24 mouse cellular contexts compared by ENCODE assay signal in the genomic region with DNA sequence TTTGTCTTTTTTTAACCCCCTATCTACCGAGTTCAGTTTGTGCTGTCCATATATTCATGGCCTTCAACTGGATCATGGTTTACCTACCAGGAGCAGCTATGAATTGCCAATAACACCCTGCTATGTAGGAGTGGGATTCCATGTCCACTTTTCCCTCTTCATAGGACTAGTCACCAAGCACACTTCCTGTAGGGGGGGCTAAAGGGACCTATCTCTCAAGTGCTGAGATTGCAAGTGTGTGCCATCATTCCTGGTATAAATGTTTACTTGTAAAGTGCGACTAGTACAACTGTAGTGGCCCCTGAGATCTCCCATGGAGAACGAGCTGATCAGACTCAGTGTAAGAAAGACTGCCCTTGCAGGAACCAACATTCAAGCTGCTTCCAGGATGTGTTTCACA. TPM values are rescaled to one million over a fixed set of nuclear protein-coding genes. Genes with fewer than 3 reads are reported as not detected.
DNase-seq lines count a peak whose midpoint lies in the region; ATAC-seq and TF ChIP-seq lines count a peak whose summit lies in the region.
"Had no signal": no experiment of that assay in that cellular context is flagged by ENCODE, and none has a peak within 500 bp of the region (broad histone marks: within the 10 kb centered on the region; RNA-seq: fewer than 3 reads in every experiment).

No protein-coding gene starts in this region.

- 61% methylated on average over 3 of the region's 3 CpGs for WGBS in lung, postnatal 0 days
- 87% methylated on average over 3 of the region's 3 CpGs for WGBS in kidney, adult 2 months

- no peaks in the 10 kb centered on the region for H3K9me3 ChIP-seq in lung, postnatal 0 days (ENCODE audit: low read length)
- no peaks in the 10 kb centered on the region for H3K9me3 ChIP-seq in MEL (replicated peaks; ENCODE audit: insufficient read depth, low read length)
- H3K9me3 ChIP-seq: embryonic facial prominence, embryonic 13.5 days; heart, embryonic 10.5 days; midbrain, embryonic 10.5 days; neural tube, embryonic 15.5 days had no signal

- TF ChIP-seq EP300 in lung, postnatal 0 days (IDR thresholded peaks at IDR 0.05), result no peak
- no peak for TF ChIP-seq EP300 in MEL (IDR thresholded peaks at IDR 0.05; ENCODE audit: low read depth in 1 of 2, low read length in 2 of 2)

- no peak for ATAC-seq in CD4-positive, CD25-positive, alpha-beta regulatory T cell, adult 4 months
- ATAC-seq in lung, postnatal 0 days, result no peak
- ATAC-seq: hindbrain, postnatal 0 days; Patski had no signal

- no peak overlapping the region for H3K27ac ChIP-seq in lung, postnatal 0 days (ENCODE audit: low read length)
- no peak overlapping the region for H3K27ac ChIP-seq in MEL (ENCODE audit: control insufficient read depth, low read depth, low read length)
- H3K27ac ChIP-seq in kidney, adult 2 months (ENCODE audit: insufficient read depth, low read depth, low read length), result no peak overlapping the region
- H3K27ac ChIP-seq: embryonic facial prominence, embryonic 13.5 days; heart, embryonic 10.5 days; hindbrain, postnatal 0 days; midbrain, embryonic 10.5 days; neural tube, embryonic 15.5 days; stomach, postnatal 0 days had no signal

- H3K79me2 ChIP-seq in MEL (ENCODE audit: control insufficient read depth, insufficient read depth, low read length, poor library complexity), result peaks cover 67% of the 10 kb centered on the region

- H3K4me1 ChIP-seq in lung, postnatal 0 days (ENCODE audit: insufficient read depth, low read depth, low read length), result 0 out of 2 replicates have a peak, but pooled peaks cover 2% of the 10 kb centered on the region
- H3K4me1 ChIP-seq in MEL (ENCODE audit: control insufficient read depth in 1 of 2, insufficient read depth in 2 of 2, low read length in 2 of 2), result peaks cover 37 to 44% of the 10 kb centered on the region in 2 experiments
- 0 out of 2 replicates have a peak, but pooled peaks cover 2% of the 10 kb centered on the region for H3K4me1 ChIP-seq in kidney, adult 2 months (ENCODE audit: control insufficient read depth, insufficient read depth, low read length)

- H3K4me3 ChIP-seq in lung, postnatal 0 days (ENCODE audit: low read depth, low read length), result no peak overlapping the region
- no peak overlapping the region for H3K4me3 ChIP-seq in MEL (ENCODE audit: control insufficient read depth in 1 of 2, insufficient read depth in 1 of 2, low read depth in 2 of 2, low read length in 2 of 2)
- H3K4me3 ChIP-seq in kidney, adult 2 months (ENCODE audit: insufficient read depth, low read depth, low read length), result no peak overlapping the region
- H3K4me3 ChIP-seq: embryonic facial prominence, embryonic 13.5 days; heart, embryonic 10.5 days; midbrain, embryonic 10.5 days; neural tube, embryonic 15.5 days had no signal

- no peak overlapping the region for H3K4me2 ChIP-seq in lung, postnatal 0 days (replicated peaks; ENCODE audit: low read depth, low read length)
- H3K4me2 ChIP-seq: embryonic facial prominence, embryonic 13.5 days; liver, embryonic 11.5 days; neural tube, embryonic 15.5 days had no signal

- peak; percentile 15; the same call in 1 of the 2 replicates for TF ChIP-seq CTCF in lung, postnatal 0 days (IDR thresholded peaks at IDR 0.05)
- TF ChIP-seq CTCF in MEL (IDR thresholded peaks at IDR 0.05 in 2 of 3, conservative IDR thresholded peaks at IDR 0.05 in 1 of 3; ENCODE audit: control insufficient read depth in 1 of 3, insufficient read depth in 1 of 3, low read depth in 2 of 3, low read length in 3 of 3, poor library complexity in 1 of 3, severe bottlenecking in 1 of 3), result peak in 2 of 3 experiments; percentile 26 to 34; a peak in 4 of 6 replicates
- TF ChIP-seq CTCF in kidney, adult 2 months (conservative IDR thresholded peaks at IDR 0.05; ENCODE audit: insufficient read depth, insufficient read length, low read depth, low read length), result no peak

- peak; percentile 78 for DNase-seq in CD4-positive, CD25-positive, alpha-beta regulatory T cell, adult 2 months (ENCODE audit: low read depth, low spot score)
- DNase-seq in lung, postnatal 0 days (ENCODE audit: low spot score), result no peak
- no peak for DNase-seq in lung, adult 18-20 months
- peak; percentile 58 for DNase-seq in MEL (ENCODE audit: low read depth, low spot score)
- DNase-seq in thymus, postnatal 25 days, result peak; percentile 28
- no peak for DNase-seq in embryo, embryonic 10.5 days (ENCODE audit: low spot score)
- no peak for DNase-seq in kidney, adult 2 months
- DNase-seq: cerebellum, adult 11-12 months; gastrocnemius, postnatal 25 days; heart, postnatal 4 days; kidney, postnatal 10 days; layer of hippocampus, adult 9-11 months; retina, postnatal 1 day; spleen, adult 18-20 months had no signal

- TF ChIP-seq POLR2A in MEL (IDR thresholded peaks at IDR 0.05; ENCODE audit: control insufficient read depth in 1 of 2, insufficient read depth in 1 of 2, low read depth in 1 of 2, low read length in 2 of 2, poor library complexity in 1 of 2), result no peak
- TF ChIP-seq POLR2A in kidney, adult 2 months (IDR thresholded peaks at IDR 0.05; ENCODE audit: low read depth, low read length), result no peak

- H3K36me3 ChIP-seq in lung, postnatal 0 days (ENCODE audit: insufficient read depth, low read length), result no peaks in the 10 kb centered on the region; the same call in 1 of the 2 replicates
- H3K36me3 ChIP-seq in MEL (ENCODE audit: control insufficient read depth in 1 of 2, insufficient read depth in 2 of 2, low read length in 2 of 2), result peaks cover 2 to 38% of the 10 kb centered on the region in 2 experiments
- H3K36me3 ChIP-seq in kidney, adult 2 months (ENCODE audit: control insufficient read depth, insufficient read depth, low read length), result no peaks in the 10 kb centered on the region

- no peaks in the 10 kb centered on the region for H3K27me3 ChIP-seq in lung, postnatal 0 days (replicated peaks; ENCODE audit: insufficient read depth, low read length)
- H3K27me3 ChIP-seq in MEL (ENCODE audit: control insufficient read depth in 1 of 2, insufficient read depth in 2 of 2, low read length in 2 of 2), result no peaks in the 10 kb centered on the region
- H3K27me3 ChIP-seq in kidney, adult 2 months (replicated peaks; ENCODE audit: control insufficient read depth, insufficient read depth, low read length), result no peaks in the 10 kb centered on the region
- H3K27me3 ChIP-seq: embryonic facial prominence, embryonic 13.5 days; neural tube, embryonic 15.5 days; Patski had no signal

- no peak for TF ChIP-seq RAD21 in MEL (IDR thresholded peaks at IDR 0.05; ENCODE audit: low read depth, low read length)

- H3K9ac ChIP-seq in lung, postnatal 0 days (replicated peaks; ENCODE audit: low read depth), result no peak overlapping the region
- H3K9ac ChIP-seq in MEL (ENCODE audit: control insufficient read depth, low read depth, low read length, poor library complexity, severe bottlenecking), result no peak overlapping the region
- H3K9ac ChIP-seq: embryonic facial prominence, embryonic 13.5 days; neural tube, embryonic 15.5 days had no signal

TF ChIP-seq in MEL, 35 proteins besides CTCF, POLR2A, EP300 and RAD21:
- TF ChIP-seq MYC (IDR thresholded peaks at IDR 0.05; ENCODE audit: low read depth, low read length) (no peak), E2F4 (IDR thresholded peaks at IDR 0.05; ENCODE audit: borderline replicate concordance, low read depth, low read length) (no peak)
TF ChIP-seq in MEL: peak in this region for 0.

RNA-seq across cellular contexts. Expression of a gene that starts 11.5 kb away (rescaled TPM):
- 100 to 1,000 TPM; 203 to 260 TPM for polyA plus RNA-seq in CD4-positive, CD25-positive, alpha-beta regulatory T cell, adult 4 months (2017; shearing (Covaris generic))
- 58.7 and 62.4 TPM in 2 replicates for polyA plus RNA-seq in lung, postnatal 0 days (2015; fragmentation: Nextera tagmentation; extraction: Ambion mirVana)
- 65.2 and 66.4 TPM in 2 replicates for total RNA-seq in MEL (2012; rRNA removed)
- 10 to 100 TPM in 1 of 2 experiments, not detected in 1; 49.2 TPM for polyA plus RNA-seq in MEL (2012; ENCODE audit: insufficient read depth in 1 of 2, insufficient read length in 2 of 2, low read depth in 1 of 2, low replicate concordance in 2 of 2, missing spikeins in 1 of 2)
- polyA plus RNA-seq in kidney, adult 2 months (2012; rRNA removed), result 56.1 and 60.8 TPM in 2 replicates

RNA-seq across cellular contexts. Expression of a gene that starts 37.5 kb away (rescaled TPM):
- polyA plus RNA-seq in CD4-positive, CD25-positive, alpha-beta regulatory T cell, adult 4 months (2017; shearing (Covaris generic)), result 100 to 1,000 TPM; 132 to 240 TPM
- polyA plus RNA-seq in lung, postnatal 0 days (2015; fragmentation: Nextera tagmentation; extraction: Ambion mirVana), result 5.7 and 6.2 TPM in 2 replicates
- total RNA-seq in MEL (2012; rRNA removed), result 19.4 and 22.8 TPM in 2 replicates
- polyA plus RNA-seq in MEL (2012; ENCODE audit: insufficient read depth in 1 of 2, insufficient read length in 2 of 2, low read depth in 1 of 2, low replicate concordance in 2 of 2, missing spikeins in 1 of 2), result 10 to 100 TPM in 1 of 2 experiments, not detected in 1; 33.3 TPM
- 3.2 and 10.3 TPM in 2 replicates for polyA plus RNA-seq in kidney, adult 2 months (2012; rRNA removed)

RNA-seq across cellular contexts. Expression of a gene that starts 47.6 kb away (rescaled TPM):
- polyA plus RNA-seq in CD4-positive, CD25-positive, alpha-beta regulatory T cell, adult 4 months (2017; shearing (Covaris generic)), result under 1 TPM in 1 of 2 experiments, not detected in 1; 0.22 TPM
- 1.8 and 3.2 TPM in 2 replicates for polyA plus RNA-seq in lung, postnatal 0 days (2015; fragmentation: Nextera tagmentation; extraction: Ambion mirVana)
- total RNA-seq in MEL (2012; rRNA removed), result 0.10 and 0.12 TPM in 2 replicates
- under 1 TPM in 1 of 2 experiments, not detected in 1; 0.32 TPM for polyA plus RNA-seq in MEL (2012; ENCODE audit: insufficient read depth in 1 of 2, insufficient read length in 2 of 2, low read depth in 1 of 2, low replicate concordance in 2 of 2, missing spikeins in 1 of 2)
- polyA plus RNA-seq in kidney, adult 2 months (2012; rRNA removed), result 2.2 and 2.7 TPM in 2 replicates
- total RNA-seq: common myeloid progenitor, adult 5-6 weeks had no signal

Comparison
In these comparisons a context has a peak if more than half of its experiments do, and no peak if none do; other contexts are left out.
1. DNase-seq: peak in CD4-positive, CD25-positive, alpha-beta regulatory T cell, adult 2 months (single experiment), MEL (single experiment) and thymus, postnatal 25 days (single experiment); none in lung, postnatal 0 days (single experiment), lung, adult 18-20 months (0 of 2), embryo, embryonic 10.5 days (single experiment) and kidney, adult 2 months (single experiment).